Mouse (Mus musculus): ENCODE results near the gene Tmod3.

- TF ChIP-seq CTCF (IDR thresholded peaks at IDR 0.05; ENCODE audit: low read depth, low read length) (no peak), POLR2A (IDR thresholded peaks at IDR 0.05; ENCODE audit: insufficient read depth, low read length) (no peak)
Observed at GRCm38 (mm10) chr9:75448021-75448420, 111.4 kb downstream of the Tmod3 start.
